Mouse (Mus musculus) cortical plate, adult 2 months (tissue): ENCODE data around the gene Iffo2.

Experiments used
- CTCF ChIP-seq: fragments of 200-500 bp; IDR thresholded peaks from 2 replicates; pipeline ENCODE4 v1.5.1; 2011; ENCODE audit warnings: mild to moderate bottlenecking, control low read depth, low read length; ENCODE audit not compliant: insufficient read depth; ENCODE audit errors: extremely low read depth
- POLR2A ChIP-seq: fragments of 200-500 bp; IDR thresholded peaks from 2 replicates; pipeline ENCODE4 v1.6.1; 2011; ENCODE audit warnings: mild to moderate bottlenecking, low read length, control low read depth; ENCODE audit not compliant: insufficient read depth; ENCODE audit errors: extremely low read depth

GRCm38 (mm10) chr4:139555951-139556350 lies 25.6 kb downstream of the Iffo2 start:
- TF ChIP-seq POLR2A (no peak), CTCF (no peak)
